Mouse (Mus musculus): ENCODE data around the gene Disp2.

GRCm38 (mm10) chr2:118751896-118752791 is 27.4 kb upstream of the Disp2 start:
- TF ChIP-seq CTCF (IDR thresholded peaks at IDR 0.05; ENCODE audit: low read depth) (no peak), EP300 (IDR thresholded peaks at IDR 0.05; ENCODE audit: low read depth) (no peak)
